Mouse (Mus musculus) adrenal gland, postnatal 36 days (tissue): Measurements from ENCODE around the gene Npy1r. TPM values are rescaled to one million over a fixed set of nuclear protein-coding genes. Genes with fewer than 3 reads are reported as not detected.
A peak's percentile ranks its signal among the peaks of the same experiment; 100 is the strongest.

ENCODE experiments used
- DNase-seq, 2 experiments: peaks; one replicate each; pipeline ENCODE4 v3.0.0; 2021; ENCODE audit warnings: mixed read lengths in 1 of 2
- long read RNA-seq, 2 experiments: library from polyadenylated mRNA; stranded (forward); transcript quantifications; one replicate each; pipeline ENCODE4 v2.0.0; 2021; ENCODE audit warnings: borderline sequencing depth in 2 of 2
- total RNA-seq, 2 experiments: library from RNA; stranded (reverse); gene quantifications; 2 replicates each; pipeline ENCODE4 v1.2.3; 2021

Gene Npy1r
- 1 to 10 TPM; 2.9 to 3.3 TPM for total RNA-seq
- long read RNA-seq, experiment 1, partial matches to known transcripts: 0 of 1 reads
- long read RNA-seq, experiment 1, other reads (novel, unspliced or antisense): 1 of 1 reads
- long read RNA-seq, experiment 2, partial matches to known transcripts: 0 of 2 reads
- long read RNA-seq, experiment 2, other reads (novel, unspliced or antisense): 1 of 2 reads

- peak; percentile 46 to 54 for DNase-seq
Measured at GRCm38 (mm10) chr8:66696970-66697843, at the start of gene Npy1r. TSS of gene Npy1r (plus strand) at chr8:66697192.

- DNase-seq: no peak
Measured at GRCm38 (mm10) chr8:66681261-66681660, 15.7 kb upstream of the Npy1r start.

GRCm38 (mm10) chr8:66687511-66688329 lies 9.3 kb upstream of the Npy1r start, which contains the start of gene Npy5r:
TSS of gene Npy5r (minus strand) at chr8:66688128.
- DNase-seq: no peak

- no peak for DNase-seq
Measured at GRCm38 (mm10) chr8:66688395-66688794, 8.6 kb upstream of the Npy1r start.

- no peak for DNase-seq
Measured at GRCm38 (mm10) chr8:66688799-66689198, 8.2 kb upstream of the Npy1r start.

- DNase-seq: no peak
Measured at GRCm38 (mm10) chr8:66690402-66690801, 6.6 kb upstream of the Npy1r start.

GRCm38 (mm10) chr8:66698011-66698410 lies 1.0 kb downstream of the Npy1r start:
- DNase-seq: no peak

GRCm38 (mm10) chr8:66698782-66699181 lies 1.8 kb downstream of the Npy1r start:
- no peak for DNase-seq

- DNase-seq: no peak
Measured at GRCm38 (mm10) chr8:66714324-66714975, 17.5 kb downstream of the Npy1r start.

- no peak for DNase-seq
Measured at GRCm38 (mm10) chr8:66722835-66723234, 25.8 kb downstream of the Npy1r start.

- DNase-seq: no peak
Measured at GRCm38 (mm10) chr8:66729446-66729845, 32.5 kb downstream of the Npy1r start.

- DNase-seq: no peak
Measured at GRCm38 (mm10) chr8:66731957-66732356, 35.0 kb downstream of the Npy1r start.

- no peak for DNase-seq
Measured at GRCm38 (mm10) chr8:66742359-66742758, 45.4 kb downstream of the Npy1r start.

- DNase-seq: no peak
Measured at GRCm38 (mm10) chr8:66745612-66746011, 48.6 kb downstream of the Npy1r start.

GRCm38 (mm10) chr8:66751621-66752020 lies 54.6 kb downstream of the Npy1r start:
- no peak for DNase-seq

GRCm38 (mm10) chr8:66756161-66756560 lies 59.2 kb downstream of the Npy1r start:
- no peak for DNase-seq

Other genes starting within 250 kb of the Npy1r start
- 1 to 10 TPM; 5.7 to 8.9 TPM for gene Tma16, start 210.7 kb upstream of the Npy1r start, total RNA-seq
- gene Tktl2, start 185.4 kb upstream of the Npy1r start, total RNA-seq: not detected
- gene Npy5r, start 9.1 kb upstream of the Npy1r start, total RNA-seq: under 1 TPM in 1 of 2 experiments, not detected in 1; 0.13 TPM
- gene Naf1, start 163.0 kb downstream of the Npy1r start, total RNA-seq: 10 to 100 TPM; 15.8 to 18.8 TPM